Mouse (Mus musculus) C2C12 (cell line): ENCODE results near the gene Hsph1.

Source experiments
- CEBPB ChIP-seq: IDR thresholded peaks from one replicate; pipeline ENCODE4 v1.6.1; 2011; ENCODE audit warnings: low read depth, mild to moderate bottlenecking, control low read depth, moderate library complexity
- CTCF ChIP-seq: IDR thresholded peaks from one replicate; pipeline ENCODE4 v1.5.1; 2011; ENCODE audit not compliant: control insufficient read depth, insufficient read depth, insufficient read length
- MAX ChIP-seq: IDR thresholded peaks from one replicate; pipeline ENCODE4 v1.6.1; 2011; ENCODE audit warnings: mild to moderate bottlenecking, control low read depth
- MYOD1 ChIP-seq: IDR thresholded peaks from one replicate; pipeline ENCODE4 v1.6.1; 2011; ENCODE audit warnings: low read depth; ENCODE audit not compliant: control insufficient read depth, insufficient read length
- MYOG ChIP-seq: IDR thresholded peaks from one replicate; pipeline ENCODE4 v1.6.1; 2011; ENCODE audit not compliant: control insufficient read depth, insufficient read length; ENCODE audit errors: extremely low read depth

DNA sequence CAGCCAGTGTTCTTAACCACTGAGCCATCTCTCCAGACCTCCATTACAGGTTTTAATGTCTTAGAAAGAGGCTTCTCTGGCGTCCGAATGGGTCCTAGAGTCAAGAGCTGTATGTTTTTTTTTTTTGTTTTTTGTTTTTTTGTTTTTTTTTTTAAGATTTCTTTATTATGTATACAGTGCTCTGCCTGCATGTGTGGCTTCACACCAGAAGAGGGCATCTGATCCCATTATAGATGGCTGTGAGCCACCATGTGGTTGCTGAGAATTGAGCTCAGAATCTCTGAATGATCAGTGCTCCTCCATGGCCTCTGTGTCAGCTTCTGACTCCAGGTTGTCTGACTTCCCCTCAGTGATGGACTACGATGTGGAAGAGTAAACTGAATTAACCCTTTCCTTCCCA lies 21.8 kb upstream of the Hsph1 start:
- no peak for TF ChIP-seq CTCF
- TF ChIP-seq MAX, result no peak
- TF ChIP-seq CEBPB, result no peak
- TF ChIP-seq MYOG, result no peak
- TF ChIP-seq MYOD1, result no peak
